Mouse (Mus musculus) thymus, adult 2 months (tissue): ENCODE data around the gene Tmem127.

Experiments
- CTCF ChIP-seq: fragments of 200-500 bp; IDR thresholded peaks from 2 replicates; pipeline ENCODE4 v1.5.1; 2012; ENCODE audit warnings: mild to moderate bottlenecking, control low read depth, low read length, moderate library complexity, borderline replicate concordance; ENCODE audit not compliant: control insufficient read depth, poor library complexity, insufficient read depth; ENCODE audit errors: extremely low read depth
- POLR2A ChIP-seq: fragments of 200-500 bp; IDR thresholded peaks from 2 replicates; pipeline ENCODE4 v1.6.1; 2012; ENCODE audit warnings: mild to moderate bottlenecking, low read length, control low read depth, moderate library complexity; ENCODE audit not compliant: control insufficient read depth, poor library complexity, insufficient read depth; ENCODE audit errors: extremely low read depth

DNA sequence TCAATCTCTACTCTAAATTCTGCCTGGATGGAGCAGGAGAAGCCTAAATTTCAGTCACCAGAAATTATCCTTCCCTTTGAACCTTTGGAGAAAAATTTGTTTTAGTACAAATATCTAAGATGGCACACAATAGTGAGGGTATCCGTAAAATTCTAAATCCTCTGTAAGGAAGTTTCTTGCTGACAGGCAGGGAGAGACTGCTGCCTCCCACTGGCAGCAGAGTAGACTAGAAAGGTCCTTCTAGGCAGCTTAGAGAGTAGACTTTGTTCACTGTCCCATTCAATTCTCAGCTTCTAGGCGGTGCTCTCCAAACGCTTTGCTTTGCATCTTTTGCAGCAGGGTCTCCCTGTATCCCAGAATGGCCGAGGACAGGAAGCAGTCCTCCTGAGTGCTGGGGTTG, 20.1 kb downstream of the Tmem127 start:
- TF ChIP-seq CTCF (no peak), POLR2A (no peak)
